Mouse (Mus musculus) B cell, adult 2 months (primary cell): ENCODE data around the gene Gm21411.
"Not testable (repeated sequence)": the region's sequence is repeated elsewhere in the genome, so short reads cannot be mapped to it uniquely, and the experiment has no call there.

Experiments
- DNase-seq, 2 experiments: peaks; one replicate each; pipeline ENCODE4 v3.0.0; 2022

The Gm21411 gene

DNA sequence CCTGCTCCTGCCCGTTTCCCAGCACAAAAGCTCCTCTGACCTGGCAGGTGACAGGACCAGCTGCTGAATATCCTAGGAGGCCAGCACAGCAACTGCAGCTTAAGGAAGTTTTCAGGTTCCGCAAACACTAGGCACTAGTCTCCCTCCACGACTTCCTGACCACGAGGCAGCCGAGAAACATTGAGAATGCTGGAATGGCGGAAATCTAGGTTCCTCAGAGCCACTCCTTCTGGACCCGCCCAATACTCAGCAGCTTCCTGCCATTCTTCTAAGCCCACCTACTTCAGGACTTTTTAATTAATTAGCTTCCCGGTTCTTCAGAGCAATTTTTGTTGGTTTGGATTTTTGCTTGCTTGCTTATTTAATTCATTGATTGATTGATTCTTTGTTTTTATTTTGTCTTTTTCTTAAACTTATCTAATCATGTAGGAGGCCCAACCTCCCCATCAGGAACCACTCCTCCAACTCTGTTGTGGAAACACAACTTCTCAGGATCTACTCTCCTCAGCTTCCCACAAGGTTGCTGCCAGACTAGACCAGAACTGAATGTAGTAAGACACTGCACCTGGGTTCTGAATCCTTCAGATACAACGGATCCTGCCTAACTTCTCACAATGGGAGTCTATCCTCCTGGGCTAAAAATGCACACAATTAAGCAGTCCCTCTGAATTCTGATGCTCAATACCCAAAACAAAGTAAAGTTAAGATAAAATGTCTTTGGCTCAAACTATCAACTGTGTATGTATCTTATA lies at the start of gene Gm21411:
Gene Gm21411 (minus strand): TSS at position 205 of the 752 bp plus-strand sequence.
- DNase-seq = not testable (repeated sequence)

DNA sequence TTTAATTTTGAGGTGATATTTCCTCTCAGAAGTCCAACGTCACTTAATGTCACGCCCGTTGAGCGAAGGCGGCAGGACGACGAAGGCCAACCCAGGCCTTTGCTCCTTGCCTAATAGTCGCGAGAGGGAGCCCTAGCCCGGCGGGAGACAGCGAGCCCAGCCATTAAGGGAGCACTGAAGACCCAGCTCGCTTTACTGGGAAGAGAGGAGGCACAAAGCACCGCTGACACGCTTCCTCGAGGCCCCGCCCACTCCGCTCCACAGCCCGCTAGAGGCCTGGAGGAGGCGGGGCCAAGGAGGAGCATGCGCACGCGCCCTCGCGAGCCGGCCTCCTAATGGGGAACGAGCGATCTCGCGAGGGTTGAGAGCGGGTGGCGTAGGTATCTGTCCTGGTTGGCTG lies 32.3 kb upstream of the Gm21411 start:
- DNase-seq = not testable (repeated sequence)

DNA sequence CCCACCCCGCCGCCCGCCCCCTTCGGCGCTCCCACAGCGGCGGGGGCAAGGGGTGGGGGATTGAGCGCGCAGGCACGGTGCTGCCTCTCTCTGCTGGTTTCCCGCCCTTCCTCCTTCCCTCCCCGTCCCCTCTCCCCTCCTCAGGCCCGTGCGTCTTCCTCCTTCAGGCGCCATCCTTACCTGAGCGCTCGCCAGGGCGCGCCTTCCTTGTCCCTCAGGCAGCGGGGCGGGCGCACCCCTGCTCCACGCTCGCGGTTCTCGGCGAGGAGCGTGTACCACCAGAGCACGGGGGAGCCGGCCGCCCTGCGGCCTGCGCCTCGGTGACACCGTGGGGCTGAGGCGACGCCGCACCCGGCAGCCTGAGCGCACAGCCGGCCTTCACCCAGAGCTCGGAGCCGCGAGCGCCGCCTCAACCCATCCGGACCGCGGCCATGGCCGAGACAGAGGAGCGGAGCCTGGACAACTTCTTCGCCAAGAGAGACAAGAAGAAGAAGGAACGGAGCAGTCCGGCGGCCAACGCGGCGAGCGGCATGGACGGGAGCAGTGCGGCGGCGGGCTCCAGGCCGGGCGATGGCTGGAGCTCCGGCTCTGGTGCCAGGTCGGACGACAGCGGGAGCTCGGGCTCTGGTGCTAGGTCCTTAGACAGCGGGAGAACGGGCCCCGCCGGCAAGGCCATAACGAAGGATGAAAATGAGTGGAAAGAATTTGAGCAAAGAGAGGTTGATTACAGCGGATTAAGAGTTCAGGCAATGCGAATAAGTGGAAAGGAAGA lies 23.1 kb upstream of the Gm21411 start:
- DNase-seq = no peak

DNA sequence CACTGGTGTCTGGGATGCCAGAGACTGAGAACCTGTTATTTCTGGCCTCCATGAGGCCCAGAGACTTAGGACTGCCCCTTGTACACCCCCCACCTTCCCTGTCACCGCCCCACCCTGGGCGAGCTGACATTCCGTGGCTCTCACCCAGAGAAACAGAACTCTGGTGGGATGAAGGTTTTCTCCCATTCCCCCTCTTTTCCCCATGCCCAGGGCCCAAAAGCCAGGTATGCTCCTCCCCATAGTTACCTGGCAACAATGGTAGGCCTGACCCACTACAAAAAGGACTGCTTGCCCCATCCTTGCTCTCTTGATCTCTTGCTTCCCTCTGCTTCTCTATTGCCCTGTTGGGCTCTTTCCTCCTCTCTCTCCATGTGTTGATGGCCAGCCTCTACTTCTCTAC lies 5.8 kb upstream of the Gm21411 start:
- no peak for DNase-seq

DNA sequence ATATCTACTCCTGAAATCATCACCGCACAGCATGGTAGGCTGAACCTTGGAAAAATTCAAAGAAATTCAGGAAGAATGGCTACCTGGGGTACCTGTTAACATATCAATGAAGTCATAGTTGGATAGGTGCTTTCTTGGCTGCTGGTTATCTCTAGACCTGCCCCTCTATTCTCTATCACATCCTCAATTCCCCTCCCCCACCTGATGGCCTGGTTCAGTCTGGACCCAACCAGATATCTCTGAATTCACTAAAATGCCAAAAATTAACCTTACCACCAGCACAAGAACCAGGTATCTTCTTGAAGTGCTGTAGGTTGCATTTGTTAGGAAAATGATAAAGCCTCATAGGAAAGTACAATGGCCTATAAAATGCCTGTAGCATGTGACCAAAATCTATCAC lies 1.3 kb downstream of the Gm21411 start:
- DNase-seq = not testable (repeated sequence)

DNA sequence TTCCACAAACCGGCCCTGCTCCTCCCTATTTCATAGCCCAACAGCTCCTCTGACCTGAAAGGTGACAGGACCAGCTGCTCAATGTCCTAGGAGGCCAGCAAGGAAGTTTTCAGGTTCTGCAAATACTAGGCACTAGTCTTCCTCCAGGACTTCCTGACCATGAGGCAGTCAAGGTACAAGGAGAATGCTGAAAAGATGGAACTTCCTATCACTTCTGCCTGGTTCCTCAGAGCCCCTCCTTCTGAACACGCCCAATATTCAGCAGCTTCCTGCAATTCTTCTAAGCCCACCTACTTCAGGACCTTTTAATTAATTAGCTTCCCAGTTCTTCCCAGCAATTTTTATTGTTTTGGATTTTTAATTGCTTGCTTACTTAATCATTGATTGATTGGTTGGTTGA lies 4.6 kb downstream of the Gm21411 start:
- not testable (repeated sequence) for DNase-seq

DNA sequence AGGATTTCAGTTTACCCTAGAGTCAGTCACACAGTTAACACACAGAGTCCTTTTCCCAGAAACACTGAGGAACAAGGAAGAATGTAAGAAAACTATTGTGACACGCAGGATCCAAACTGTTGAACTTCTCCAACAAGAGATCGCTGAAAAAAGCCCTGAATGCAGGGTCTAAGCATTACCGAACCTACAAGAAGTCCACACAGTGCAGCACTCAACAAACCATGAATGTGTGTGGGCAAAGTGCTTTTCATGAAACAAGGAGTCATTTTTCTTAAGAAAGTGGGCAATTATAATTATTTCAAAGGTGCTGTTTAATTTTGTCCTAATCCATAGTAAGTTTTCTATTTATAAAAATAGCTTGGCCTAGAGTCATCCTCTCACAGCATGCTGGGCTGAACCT lies 6.3 kb downstream of the Gm21411 start:
- DNase-seq = not testable (repeated sequence)
